8 mouse cellular contexts compared by ENCODE assay signal in genomic region chr1:134298636-134299411, GRCm38 (mm10). TPM values are rescaled to one million over a fixed set of nuclear protein-coding genes. Genes with fewer than 3 reads are reported as not detected.
DNase-seq lines count a peak whose midpoint lies in the region; ATAC-seq lines count a peak whose summit lies in the region.

No protein-coding gene starts in this region.

- WGBS in embryonic facial prominence, embryonic 13.5 days = 6% methylated on average over 59 of the region's 59 CpGs
- 5% methylated on average over 59 of the region's 59 CpGs for WGBS in liver, embryonic 11.5 days
- 1% methylated on average over 41 of the region's 59 CpGs for WGBS in neural tube, embryonic 11.5 days

- DNase-seq in cerebellum, postnatal 4 days (ENCODE audit: low spot score in 2 of 2) = no peak
- DNase-seq in Muller cell, postnatal 12 days (ENCODE audit: inconsistent ontology term) = peak; percentile 35
- peak; percentile 46 to 62 for DNase-seq in heart, postnatal 36 days
- DNase-seq in liver, embryonic 11.5 days (ENCODE audit: low spot score) = peak; percentile 64
- DNase-seq in neural tube, embryonic 11.5 days (ENCODE audit: low spot score) = peak; percentile 54
- DNase-seq in MN1 (ENCODE audit: low spot score) = no peak

- H3K4me3 ChIP-seq in embryonic facial prominence, embryonic 13.5 days = peak overlapping the region; percentile 54
- H3K4me3 ChIP-seq in liver, embryonic 11.5 days (ENCODE audit: low read depth, low read length) = peak overlapping the region; percentile 58
- peak overlapping the region; percentile 52 for H3K4me3 ChIP-seq in neural tube, embryonic 11.5 days (ENCODE audit: low read depth, low read length)

- H3K4me1 ChIP-seq in embryonic facial prominence, embryonic 13.5 days = peaks cover 27% of the 10 kb centered on the region
- H3K4me1 ChIP-seq in liver, embryonic 11.5 days (replicated peaks; ENCODE audit: control insufficient read depth, insufficient read depth, low read length) = peaks cover 6% of the 10 kb centered on the region
- H3K4me1 ChIP-seq in neural tube, embryonic 11.5 days (ENCODE audit: control insufficient read depth, insufficient read depth, low read length) = peaks cover 2% of the 10 kb centered on the region; the same call in 1 of the 2 replicates

- peak overlapping the region; percentile 96 for H3K4me2 ChIP-seq in embryonic facial prominence, embryonic 13.5 days
- H3K4me2 ChIP-seq in liver, embryonic 11.5 days = peak overlapping the region; percentile 84
- peak overlapping the region; percentile 90 for H3K4me2 ChIP-seq in neural tube, embryonic 11.5 days (ENCODE audit: low read depth)

- intact Hi-C loops in heart, postnatal 36 days (cut with DNase I) = no loop called here

- no peak overlapping the region for H3K27ac ChIP-seq in embryonic facial prominence, embryonic 13.5 days
- no peak overlapping the region for H3K27ac ChIP-seq in liver, embryonic 11.5 days (ENCODE audit: low read depth, low read length)
- no peak overlapping the region for H3K27ac ChIP-seq in neural tube, embryonic 11.5 days (ENCODE audit: low read depth, low read length)

- peak overlapping the region; percentile 72 for H3K9ac ChIP-seq in embryonic facial prominence, embryonic 13.5 days
- H3K9ac ChIP-seq in liver, embryonic 11.5 days (ENCODE audit: low read depth, low read length) = peak overlapping the region; percentile 50
- peak overlapping the region; percentile 65 for H3K9ac ChIP-seq in neural tube, embryonic 11.5 days (ENCODE audit: low read length)

- H3K27me3 ChIP-seq in embryonic facial prominence, embryonic 13.5 days = peaks cover 47% of the 10 kb centered on the region
- peaks cover 33% of the 10 kb centered on the region for H3K27me3 ChIP-seq in liver, embryonic 11.5 days (replicated peaks; ENCODE audit: control insufficient read depth, insufficient read depth, low read length)
- H3K27me3 ChIP-seq in neural tube, embryonic 11.5 days (ENCODE audit: control insufficient read depth, insufficient read depth, low read length) = peaks cover 28% of the 10 kb centered on the region

- H3K36me3 ChIP-seq in embryonic facial prominence, embryonic 13.5 days = no peaks in the 10 kb centered on the region
- 0 out of 2 replicates have a peak, but pooled peaks cover 2% of the 10 kb centered on the region for H3K36me3 ChIP-seq in liver, embryonic 11.5 days (ENCODE audit: control insufficient read depth, insufficient read depth, low read length)
- no peaks in the 10 kb centered on the region for H3K36me3 ChIP-seq in neural tube, embryonic 11.5 days (ENCODE audit: control insufficient read depth, insufficient read depth, low read length)

- peaks cover 3% of the 10 kb centered on the region; the same call in 1 of the 2 replicates for H3K9me3 ChIP-seq in embryonic facial prominence, embryonic 13.5 days
- H3K9me3 ChIP-seq in liver, embryonic 11.5 days (ENCODE audit: control insufficient read depth, low read length) = no peaks in the 10 kb centered on the region
- H3K9me3 ChIP-seq in neural tube, embryonic 11.5 days (ENCODE audit: control insufficient read depth, low read length) = no peaks in the 10 kb centered on the region

- ATAC-seq in cerebellum, adult (ENCODE audit: insufficient number of reproducible peaks, low FRiP score, low TSS enrichment) = peak; percentile 11; the same call in 1 of the 2 replicates
- ATAC-seq in embryonic facial prominence, embryonic 13.5 days (ENCODE audit: insufficient number of reproducible peaks, insufficient read depth, low FRiP score, low TSS enrichment, low read depth) = no peak; the same call in 1 of the 2 replicates
- no peak; the same call in 1 of the 2 replicates for ATAC-seq in liver, embryonic 11.5 days (replicated peaks; ENCODE audit: low FRiP score)
- ATAC-seq in neural tube, embryonic 11.5 days (ENCODE audit: insufficient read depth, low FRiP score, low TSS enrichment) = 0 out of 2 replicates have a peak, but pooled peaks have one; percentile 53

RNA-seq across cellular contexts. Expression of gene Myog, which starts 9.0 kb away (rescaled TPM):
- 20.4 and 29.0 TPM in 2 replicates for polyA plus RNA-seq in embryonic facial prominence, embryonic 13.5 days (2015; fragmentation: Nextera tagmentation; extraction: Ambion mirVana)
- not detected for total RNA-seq in heart, postnatal 36 days (2021)
- polyA plus RNA-seq in liver, embryonic 11.5 days (2014; fragmentation: Nextera tagmentation; extraction: Ambion mirVana) = 4.5 and 5.2 TPM in 2 replicates
- polyA plus RNA-seq in neural tube, embryonic 11.5 days (2014; fragmentation: Nextera tagmentation; extraction: Ambion mirVana) = 48.2 and 60.2 TPM in 2 replicates

RNA-seq across cellular contexts. Expression of gene Ppfia4, which starts 33.9 kb away (rescaled TPM):
- polyA plus RNA-seq in embryonic facial prominence, embryonic 13.5 days (2015; fragmentation: Nextera tagmentation; extraction: Ambion mirVana) = 4.0 and 5.0 TPM in 2 replicates
- total RNA-seq in heart, postnatal 36 days (2021) = 1 to 10 TPM; 1.4 to 1.6 TPM
- 1.5 and 2.1 TPM in 2 replicates for polyA plus RNA-seq in liver, embryonic 11.5 days (2014; fragmentation: Nextera tagmentation; extraction: Ambion mirVana)
- polyA plus RNA-seq in neural tube, embryonic 11.5 days (2014; fragmentation: Nextera tagmentation; extraction: Ambion mirVana) = 3.9 and 4.6 TPM in 2 replicates

Comparison
In these comparisons a context has a peak if more than half of its experiments do, and no peak if none do; other contexts are left out.
1. ATAC-seq: peak in cerebellum, adult (single experiment) and neural tube, embryonic 11.5 days (single experiment); none in embryonic facial prominence, embryonic 13.5 days (single experiment) and liver, embryonic 11.5 days (single experiment).
2. DNase-seq: peak in Muller cell, postnatal 12 days (single experiment), heart, postnatal 36 days (2 of 2), liver, embryonic 11.5 days (single experiment) and neural tube, embryonic 11.5 days (single experiment); none in cerebellum, postnatal 4 days (0 of 2) and MN1 (single experiment).
3. Peak in every context shown above with its lines, with median percentiles within 50 percentile points of each other: H3K4me2 ChIP-seq, H3K4me3 ChIP-seq and H3K9ac ChIP-seq.